Mouse (Mus musculus) cerebellum, adult 9-10 months (tissue): ENCODE data around the gene AW822073.

Source experiments
- DNase-seq: peaks from one replicate; pipeline ENCODE4 v3.0.0; 2022

AW822073 gene

GRCm38 (mm10) chr10:58220726-58221125 lies 4.0 kb downstream of the AW822073 start:
- no peak for DNase-seq

- DNase-seq: no peak
Observed at GRCm38 (mm10) chr10:58217366-58217765, 7.4 kb downstream of the AW822073 start.

GRCm38 (mm10) chr10:58215353-58215752 lies 9.4 kb downstream of the AW822073 start:
- DNase-seq: no peak

GRCm38 (mm10) chr10:58214934-58215333 lies 9.8 kb downstream of the AW822073 start:
- no peak for DNase-seq

- no peak for DNase-seq
Observed at GRCm38 (mm10) chr10:58214497-58214896, 10.2 kb downstream of the AW822073 start.

- DNase-seq: no peak
Observed at GRCm38 (mm10) chr10:58212230-58212629, 12.5 kb downstream of the AW822073 start.

GRCm38 (mm10) chr10:58211213-58211612 lies 13.5 kb downstream of the AW822073 start:
- no peak for DNase-seq

- no peak for DNase-seq
Observed at GRCm38 (mm10) chr10:58210514-58210913, 14.2 kb downstream of the AW822073 start.

- DNase-seq: no peak
Observed at GRCm38 (mm10) chr10:58209710-58210467, 14.8 kb downstream of the AW822073 start.

GRCm38 (mm10) chr10:58206639-58207404 lies 17.9 kb downstream of the AW822073 start:
- no peak for DNase-seq

GRCm38 (mm10) chr10:58205986-58206385 lies 18.7 kb downstream of the AW822073 start:
- no peak for DNase-seq
